Mouse (Mus musculus) urinary bladder, postnatal 25 days (tissue): Measurements from ENCODE around the gene Vmo1.

Experiments used
- DNase-seq: peaks from one replicate; pipeline ENCODE4 v3.0.0; 2022; ENCODE audit warnings: low spot score

The Vmo1 gene

GRCm38 (mm10) chr11:70472716-70473115 lies 41.7 kb downstream of the Vmo1 start:
- no peak for DNase-seq

GRCm38 (mm10) chr11:70469764-70470163 lies 44.7 kb downstream of the Vmo1 start:
- DNase-seq: no peak

- no peak for DNase-seq
These were observed 46.4 kb downstream of the Vmo1 start for GRCm38 (mm10) chr11:70467902-70468619.

DNA sequence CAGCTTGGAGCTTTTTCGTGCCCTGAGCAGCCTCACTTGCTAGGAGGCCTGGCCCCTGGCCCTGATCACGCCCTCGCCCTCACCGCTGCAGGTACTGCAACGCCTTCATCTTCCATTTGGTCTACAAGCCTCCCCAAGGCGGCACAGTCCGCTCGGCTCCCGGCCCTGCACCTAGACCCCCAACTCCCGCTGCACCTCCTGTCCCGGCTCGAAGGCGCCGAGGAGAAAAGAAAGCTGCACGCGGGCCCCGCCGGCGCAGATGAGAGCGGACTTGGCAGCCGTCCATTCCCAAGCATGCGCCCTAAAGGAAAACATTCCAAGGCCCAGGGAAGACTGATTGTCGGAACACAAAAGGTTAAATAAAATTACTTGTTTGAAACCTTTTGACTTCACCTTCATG lies 48.6 kb downstream of the Vmo1 start:
- DNase-seq: no peak

DNA sequence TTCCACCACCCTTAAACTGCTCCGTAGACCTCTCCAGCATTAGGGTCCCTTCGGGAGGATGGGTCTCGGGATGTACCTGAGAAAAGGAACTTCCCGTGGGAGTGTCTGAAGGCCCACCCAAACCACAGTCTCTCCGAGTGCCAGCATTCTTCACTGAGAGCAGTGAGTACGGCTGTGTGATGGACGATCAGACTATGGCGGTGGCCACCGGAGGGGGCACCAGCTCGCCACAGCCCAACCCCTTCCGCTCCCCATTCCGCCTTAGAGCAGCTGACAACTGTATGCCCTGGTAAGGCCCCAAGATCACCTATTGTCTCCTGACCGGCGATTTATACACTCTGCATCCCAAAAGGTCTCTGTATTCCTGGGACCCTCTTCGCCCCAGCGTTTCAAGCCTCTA lies 49.2 kb downstream of the Vmo1 start:
- no peak for DNase-seq

DNA sequence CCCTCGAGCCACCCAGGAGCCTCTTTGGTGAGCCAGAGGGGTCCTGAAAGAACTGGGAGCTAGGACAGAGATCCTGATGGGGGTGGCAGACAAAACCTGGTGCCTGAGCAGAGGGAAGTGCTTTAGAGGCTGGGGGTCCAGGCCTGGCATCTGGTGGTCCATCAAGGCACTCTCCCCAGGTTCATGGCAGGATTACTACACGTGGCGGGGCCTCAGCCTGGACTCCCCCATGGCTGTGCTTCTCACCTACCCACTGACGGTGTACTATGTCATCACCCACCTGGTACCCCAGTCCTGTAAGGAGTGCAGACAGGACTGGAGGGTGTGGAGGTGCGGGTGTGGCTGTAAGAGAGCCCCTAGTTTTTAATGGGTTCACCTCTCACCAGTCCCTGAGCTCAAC lies 50.4 kb downstream of the Vmo1 start:
- no peak for DNase-seq
